Mouse (Mus musculus) intestine, embryonic 16.5 days (tissue): Measurements from ENCODE around the gene Best3. TPM values are rescaled to one million over a fixed set of nuclear protein-coding genes. Genes with fewer than 3 reads are reported as not detected.

Experiments
- ATAC-seq: fragments of 200-750 bp; cut with Nextera tagmentation; 2 replicates; pipeline ENCODE4 v1.8.0; 2017; ENCODE audit warnings: moderate TSS enrichment, moderate library complexity
- H3K27ac ChIP-seq: fragments of 300-500 bp; sonication (generic); 2 replicates; pipeline ENCODE4 v1.5.1; 2014; ENCODE audit warnings: mild to moderate bottlenecking, low read length
- H3K27me3 ChIP-seq: fragments of 300-500 bp; sonication (generic); replicated peaks from 2 replicates; pipeline ENCODE4 v1.6.1; 2014; ENCODE audit warnings: low read length, control low read depth, mixed read lengths; ENCODE audit not compliant: control insufficient read depth, insufficient read depth
- H3K36me3 ChIP-seq: fragments of 300-500 bp; sonication (generic); 2 replicates; pipeline ENCODE4 v1.6.1; 2014; ENCODE audit warnings: low read length, control low read depth; ENCODE audit not compliant: control insufficient read depth, insufficient read depth
- H3K4me1 ChIP-seq: fragments of 300-500 bp; sonication (generic); 2 replicates; pipeline ENCODE4 v1.6.1; 2014; ENCODE audit warnings: low read length, control low read depth, mixed read lengths; ENCODE audit not compliant: control insufficient read depth, insufficient read depth
- H3K4me2 ChIP-seq: fragments of 300-500 bp; sonication (generic); 2 replicates; pipeline ENCODE4 v1.6.1; 2014; ENCODE audit warnings: low read depth, low read length, control low read depth
- H3K4me3 ChIP-seq: fragments of 300-500 bp; sonication (generic); 2 replicates; pipeline ENCODE4 v1.5.1; 2014; ENCODE audit warnings: mild to moderate bottlenecking, low read length
- H3K9ac ChIP-seq: fragments of 300-500 bp; sonication (generic); 2 replicates; pipeline ENCODE4 v1.6.1; 2014; ENCODE audit warnings: low read depth, low read length
- H3K9me3 ChIP-seq: fragments of 300-500 bp; sonication (generic); 2 replicates; pipeline ENCODE4 v1.6.1; 2016; ENCODE audit warnings: low read length, control low read depth; ENCODE audit not compliant: control insufficient read depth
- WGBS: fragments of 180-500 bp; shearing (Covaris S2); extraction: QIAGEN DNeasy Blood & Tissue Kit; methylation state at CpG from one replicate; pipeline ENCODE4 v1.1.7; 2014; 5-methylcytosine and 5-hydroxymethylcytosine counted together
- polyA plus RNA-seq: library from polyadenylated mRNA; unstranded; fragments of >200 nt; fragmentation: Nextera tagmentation; extraction: Ambion mirVana; gene quantifications from 2 replicates; pipeline ENCODE4 v1.2.1, GENCODE M21; 2015

Best3 gene
- polyA plus RNA-seq, 1 experiment from 2014 or later = not detected

DNA sequence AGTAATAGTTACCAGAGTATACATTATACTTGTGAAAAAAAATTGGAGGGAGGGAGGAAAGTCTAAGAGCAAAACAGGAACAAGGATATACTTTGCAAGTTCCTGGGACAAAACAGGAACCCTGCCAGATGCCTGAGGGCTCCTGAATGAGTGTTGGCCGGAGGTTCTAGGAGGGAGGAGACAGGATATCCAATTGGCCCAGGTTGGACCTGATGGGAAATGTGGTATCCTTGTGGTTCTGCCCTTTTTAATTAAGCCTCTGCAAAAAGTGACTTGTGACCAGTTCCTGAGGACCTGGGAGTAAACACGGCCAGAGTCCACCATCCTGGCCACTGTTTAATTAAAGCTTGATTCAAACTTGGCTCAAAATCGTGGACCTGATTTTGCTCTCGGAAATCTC, 17.4 kb upstream of the Best3 start:
- Histone ChIP-seq H3K9ac (no peak overlapping the region), H3K36me3 (no peaks in the 10 kb centered on the region), H3K27me3 (no peaks in the 10 kb centered on the region), H3K4me2 (no peak overlapping the region), H3K27ac (no peak overlapping the region), H3K9me3 (no peaks in the 10 kb centered on the region), H3K4me3 (no peak overlapping the region), H3K4me1 (no peaks in the 10 kb centered on the region)
- 84% methylated on average over 4 of the region's 4 CpGs for WGBS
- ATAC-seq = no peak

DNA sequence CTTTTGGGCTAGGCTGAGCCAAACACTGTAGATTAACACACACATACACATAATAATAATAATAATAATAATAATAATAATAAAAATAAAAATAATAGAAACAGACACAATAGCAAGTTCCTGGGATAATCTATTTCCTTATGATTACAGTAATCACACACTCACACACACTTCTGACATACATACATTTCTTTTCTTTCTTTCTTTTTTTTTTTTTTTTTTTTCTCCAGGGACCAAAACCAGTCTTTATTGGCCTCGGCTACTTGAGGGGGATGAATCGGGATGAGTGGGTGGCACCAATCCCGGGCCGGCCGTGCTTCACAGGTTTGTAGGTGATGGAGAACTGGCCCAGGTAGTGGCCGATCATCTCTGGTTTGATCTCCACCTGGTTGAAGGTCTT, 13.6 kb upstream of the Best3 start, which contains the start of gene Gm10271:
TSS of gene Gm10271 (minus strand) at position 101 of the 400 bp plus-strand sequence.
- no peak within 1 kb of the TSS for H3K27ac ChIP-seq
- no peaks in the 10 kb centered on the region for H3K27me3 ChIP-seq
- H3K36me3 ChIP-seq = no peaks in the 10 kb centered on the region
- 96% methylated on average over 6 of the region's 6 CpGs for WGBS
- no peak within 1 kb of the TSS for H3K4me3 ChIP-seq
- no peak within 1 kb of the TSS for H3K9ac ChIP-seq
- ATAC-seq = no peak
- no peak within 1 kb of the TSS for H3K4me2 ChIP-seq
- no peaks in the 10 kb centered on the region for H3K4me1 ChIP-seq
- H3K9me3 ChIP-seq = no peaks in the 10 kb centered on the region

GRCm38 (mm10) chr10:116977455-116977854, 8.7 kb upstream of the Best3 start:
- H3K36me3 ChIP-seq = no peaks in the 10 kb centered on the region
- no peaks in the 10 kb centered on the region for H3K27me3 ChIP-seq
- no peak overlapping the region for H3K4me2 ChIP-seq
- 28% methylated on average over 4 of the region's 4 CpGs for WGBS
- no peaks in the 10 kb centered on the region for H3K9me3 ChIP-seq
- no peak for ATAC-seq
- no peak overlapping the region for H3K27ac ChIP-seq
- no peaks in the 10 kb centered on the region for H3K4me1 ChIP-seq
- H3K4me3 ChIP-seq = no peak overlapping the region
- no peak overlapping the region for H3K9ac ChIP-seq

GRCm38 (mm10) chr10:116977858-116978257, 8.3 kb upstream of the Best3 start:
- Histone ChIP-seq H3K36me3 (no peaks in the 10 kb centered on the region), H3K4me2 (no peak overlapping the region), H3K27me3 (no peaks in the 10 kb centered on the region), H3K9me3 (no peaks in the 10 kb centered on the region), H3K27ac (no peak overlapping the region), H3K4me1 (no peaks in the 10 kb centered on the region), H3K9ac (no peak overlapping the region), H3K4me3 (no peak overlapping the region)
- no peak for ATAC-seq
- WGBS = 69% methylated on average over 2 of the region's 2 CpGs

- no peak overlapping the region for H3K4me3 ChIP-seq
- H3K27me3 ChIP-seq = no peaks in the 10 kb centered on the region
- no peaks in the 10 kb centered on the region for H3K36me3 ChIP-seq
- no peaks in the 10 kb centered on the region for H3K9me3 ChIP-seq
- no peaks in the 10 kb centered on the region for H3K4me1 ChIP-seq
- no peak overlapping the region for H3K27ac ChIP-seq
- no peak overlapping the region for H3K4me2 ChIP-seq
- WGBS = 89% methylated on average over 9 of the region's 9 CpGs
- no peak for ATAC-seq
- no peak overlapping the region for H3K9ac ChIP-seq
These were observed 7.3 kb upstream of the Best3 start for GRCm38 (mm10) chr10:116978841-116979240.

- H3K4me2 ChIP-seq = no peak overlapping the region
- H3K4me1 ChIP-seq = no peaks in the 10 kb centered on the region
- no peak overlapping the region for H3K9ac ChIP-seq
- no peak overlapping the region for H3K4me3 ChIP-seq
- WGBS = 69% methylated on average over 4 of the region's 4 CpGs
- no peak for ATAC-seq
- no peak overlapping the region for H3K27ac ChIP-seq
- no peaks in the 10 kb centered on the region for H3K9me3 ChIP-seq
- H3K27me3 ChIP-seq = no peaks in the 10 kb centered on the region
- H3K36me3 ChIP-seq = no peaks in the 10 kb centered on the region
These were observed 5.8 kb upstream of the Best3 start for GRCm38 (mm10) chr10:116980273-116980672.

GRCm38 (mm10) chr10:116980888-116981287, 5.2 kb upstream of the Best3 start:
- H3K9ac ChIP-seq = no peak overlapping the region

DNA sequence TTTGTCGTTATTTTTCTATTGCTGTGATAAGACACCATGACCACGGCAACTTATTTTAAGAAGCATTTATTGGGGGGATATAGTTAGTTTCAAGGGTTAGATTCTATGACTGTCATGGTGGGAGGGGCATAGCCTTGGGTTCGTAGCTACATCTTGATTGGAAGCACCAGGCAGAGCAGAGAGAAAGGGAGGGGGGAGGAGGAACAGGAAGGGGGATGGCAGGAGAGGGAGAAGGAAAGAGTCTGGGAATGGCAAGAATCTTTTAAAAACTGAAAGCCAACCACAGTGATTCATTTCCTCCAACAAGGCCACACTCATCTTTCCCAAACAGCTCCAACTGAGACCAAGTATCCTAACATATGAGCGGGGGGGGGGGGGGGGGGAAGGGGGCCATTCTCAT, 3.6 kb upstream of the Best3 start:
- H3K36me3 ChIP-seq = no peaks in the 10 kb centered on the region

More at GRCm38 (mm10) chr10:116980888-116981287, 5.2 kb upstream of the Best3 start:
- Histone ChIP-seq H3K27ac (no peak overlapping the region), H3K4me1 (no peaks in the 10 kb centered on the region), H3K27me3 (no peaks in the 10 kb centered on the region), H3K36me3 (no peaks in the 10 kb centered on the region), H3K9me3 (no peaks in the 10 kb centered on the region), H3K4me3 (no peak overlapping the region), H3K4me2 (no peak overlapping the region)
- WGBS = 83% methylated on average over 3 of the region's 3 CpGs
- ATAC-seq = no peak

DNA sequence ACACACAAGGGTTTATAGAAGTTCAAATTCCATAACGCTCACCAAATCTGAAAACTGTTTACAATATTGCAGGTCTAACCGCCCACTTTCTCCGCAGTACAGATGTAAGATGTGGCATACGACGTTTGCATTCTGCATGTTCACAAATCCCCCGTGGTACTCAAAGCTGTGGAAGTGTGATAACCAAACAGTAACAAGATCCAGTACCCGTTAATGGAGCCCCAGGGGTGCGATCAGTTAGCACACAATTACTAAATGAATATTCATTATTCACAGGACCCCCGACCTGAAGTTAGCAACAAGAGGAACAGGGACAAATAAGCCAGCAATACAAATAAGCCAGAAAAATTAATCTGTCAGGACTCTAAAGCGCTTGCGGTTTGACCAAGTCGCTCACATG, 1.3 kb upstream of the Best3 start:
- Histone ChIP-seq H3K4me2 (no peak overlapping the region), H3K9ac (no peak overlapping the region), H3K27ac (no peak overlapping the region), H3K36me3 (no peaks in the 10 kb centered on the region), H3K4me1 (no peaks in the 10 kb centered on the region), H3K27me3 (no peaks in the 10 kb centered on the region), H3K9me3 (no peaks in the 10 kb centered on the region), H3K4me3 (no peak overlapping the region)
- 63% methylated on average over 12 of the region's 12 CpGs for WGBS
- ATAC-seq = no peak

More for the DNA sequence above, 3.6 kb upstream of the Best3 start:
- Histone ChIP-seq H3K4me2 (no peak overlapping the region), H3K9me3 (no peaks in the 10 kb centered on the region), H3K27ac (no peak overlapping the region), H3K27me3 (no peaks in the 10 kb centered on the region), H3K9ac (no peak overlapping the region), H3K4me1 (no peaks in the 10 kb centered on the region), H3K4me3 (no peak overlapping the region)
- ATAC-seq = no peak
- WGBS = 65% methylated on average over 3 of the region's 4 CpGs

DNA sequence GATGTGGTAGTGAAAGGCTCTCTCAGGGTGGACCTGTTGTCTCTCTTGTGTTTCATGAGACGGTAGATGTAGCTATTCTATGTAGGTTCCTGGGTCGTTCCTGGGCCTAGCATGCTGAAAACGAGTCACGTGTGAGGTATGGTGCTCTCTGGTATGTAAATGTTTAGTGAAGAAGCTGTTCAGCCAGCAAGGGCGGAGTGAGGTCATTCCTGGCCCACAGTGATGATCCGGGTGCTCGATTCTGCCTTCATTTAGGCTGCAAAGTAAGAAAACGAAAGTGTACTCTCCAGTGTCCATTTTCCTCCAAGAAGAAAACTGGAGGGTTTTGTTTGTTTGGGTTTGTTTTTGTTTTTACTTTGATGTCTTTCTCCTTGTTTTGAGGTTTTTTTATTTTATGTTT, 7.9 kb downstream of the Best3 start:
- Histone ChIP-seq H3K36me3 (no peaks in the 10 kb centered on the region), H3K9ac (no peak overlapping the region), H3K27me3 (no peaks in the 10 kb centered on the region), H3K4me1 (0 out of 2 replicates have a peak, but pooled peaks cover 7% of the 10 kb centered on the region), H3K4me3 (no peak overlapping the region), H3K9me3 (no peaks in the 10 kb centered on the region), H3K27ac (no peak overlapping the region), H3K4me2 (no peak overlapping the region)
- 59% methylated on average over 8 of the region's 8 CpGs for WGBS
- ATAC-seq = no peak
